Mouse (Mus musculus) cerebellum, adult 2 months (tissue): Measurements from ENCODE around the gene Iars2.

ENCODE experiments used
- CTCF ChIP-seq: fragments of 200-500 bp; IDR thresholded peaks from 2 replicates; pipeline ENCODE4 v1.5.1; 2011; ENCODE audit warnings: low read depth, mild to moderate bottlenecking, control low read depth, low read length, moderate library complexity, borderline replicate concordance; ENCODE audit not compliant: insufficient read depth
- POLR2A ChIP-seq: fragments of 200-500 bp; IDR thresholded peaks from 2 replicates; pipeline ENCODE4 v1.6.1; 2011; ENCODE audit warnings: low read length, control low read depth, borderline replicate concordance; ENCODE audit not compliant: insufficient read depth

- TF ChIP-seq POLR2A, result no peak
- TF ChIP-seq CTCF, result 0 out of 2 replicates have a peak, but pooled peaks have one; percentile 21
Observed at GRCm38 (mm10) chr1:185262565-185262964, 66.6 kb downstream of the Iars2 start.
